ENCODE assay signal across 8 mouse cellular contexts in the genomic region with DNA sequence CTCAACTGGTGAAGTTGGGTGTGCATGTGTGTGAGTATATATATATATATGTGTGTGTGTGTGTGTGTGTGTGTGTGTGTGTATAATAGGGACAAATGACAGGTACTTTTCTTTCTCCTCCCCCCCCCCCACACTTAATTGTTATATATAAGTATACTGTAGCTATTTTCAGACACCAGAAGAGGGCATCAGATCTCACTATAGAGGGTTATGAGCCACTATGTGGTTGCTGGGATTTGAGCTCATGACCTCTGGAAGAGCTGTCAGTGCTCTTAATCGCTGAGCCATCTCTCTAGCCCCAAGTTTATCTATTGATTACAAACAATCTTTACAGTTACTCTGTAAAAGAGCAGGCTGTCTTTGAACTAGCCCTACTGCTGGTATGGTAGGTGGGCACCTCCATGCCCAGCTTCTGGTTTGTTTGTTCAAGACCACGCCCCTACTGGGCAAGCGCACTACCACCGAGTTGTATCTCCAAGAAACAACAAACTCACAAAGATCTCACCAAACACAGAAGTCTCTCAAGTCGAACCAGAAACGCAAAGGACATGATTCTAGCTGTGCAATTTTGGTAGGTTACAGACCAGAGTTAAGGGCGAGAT. TPM values are rescaled to one million over a fixed set of nuclear protein-coding genes. Genes with fewer than 3 reads are reported as not detected.
A peak's percentile ranks its signal among the peaks of the same experiment; 100 is the strongest.
DNase-seq lines count a peak whose midpoint lies in the region; ATAC-seq lines count a peak whose summit lies in the region.

No protein-coding gene starts in this region.

- no peak for DNase-seq in lung, adult 18-20 months
- DNase-seq in embryonic facial prominence, embryonic 14.5 days (ENCODE audit: low spot score): no peak
- DNase-seq in layer of hippocampus, adult 18-20 months (ENCODE audit: low spot score in 2 of 2): no peak
- DNase-seq in cerebellum, adult 11 months: no peak
- no peak for DNase-seq in cerebellum, postnatal 10 days

- peak overlapping the region; percentile 79 for H3K4me3 ChIP-seq in lung, embryonic 15.5 days
- H3K4me3 ChIP-seq in embryonic facial prominence, embryonic 14.5 days (ENCODE audit: low read depth, low read length): peak overlapping the region; percentile 86
- peak overlapping the region; percentile 74 for H3K4me3 ChIP-seq in limb, embryonic 12.5 days (replicated peaks)
- peak overlapping the region; percentile 82 for H3K4me3 ChIP-seq in stomach, embryonic 14.5 days (ENCODE audit: low read depth, low read length)

- peaks cover 12% of the 10 kb centered on the region for H3K4me1 ChIP-seq in lung, embryonic 15.5 days
- H3K4me1 ChIP-seq in embryonic facial prominence, embryonic 14.5 days (ENCODE audit: control insufficient read depth, insufficient read depth, low read length): peaks cover 16% of the 10 kb centered on the region
- H3K4me1 ChIP-seq in limb, embryonic 12.5 days (replicated peaks): peaks cover 12% of the 10 kb centered on the region
- no peaks in the 10 kb centered on the region for H3K4me1 ChIP-seq in stomach, embryonic 14.5 days (ENCODE audit: control insufficient read depth, insufficient read depth, low read length)

- H3K27me3 ChIP-seq in lung, embryonic 15.5 days: no peaks in the 10 kb centered on the region
- H3K27me3 ChIP-seq in embryonic facial prominence, embryonic 14.5 days (replicated peaks; ENCODE audit: control insufficient read depth, insufficient read depth, low read length): no peaks in the 10 kb centered on the region
- no peaks in the 10 kb centered on the region for H3K27me3 ChIP-seq in limb, embryonic 12.5 days
- H3K27me3 ChIP-seq in stomach, embryonic 14.5 days (ENCODE audit: control insufficient read depth, insufficient read depth, low read length): no peaks in the 10 kb centered on the region

- peak overlapping the region; percentile 32; the same call in 1 of the 2 replicates for H3K27ac ChIP-seq in lung, embryonic 15.5 days
- H3K27ac ChIP-seq in embryonic facial prominence, embryonic 14.5 days (replicated peaks; ENCODE audit: low read depth, low read length): peak overlapping the region; percentile 44
- H3K27ac ChIP-seq in limb, embryonic 12.5 days: peak overlapping the region; percentile 51; the same call in 1 of the 2 replicates
- H3K27ac ChIP-seq in stomach, embryonic 14.5 days (ENCODE audit: low read length): no peak overlapping the region; the same call in 1 of the 2 replicates

- no peaks in the 10 kb centered on the region for H3K9me3 ChIP-seq in lung, embryonic 15.5 days
- H3K9me3 ChIP-seq in embryonic facial prominence, embryonic 14.5 days (ENCODE audit: control insufficient read depth, low read length): no peaks in the 10 kb centered on the region
- no peaks in the 10 kb centered on the region for H3K9me3 ChIP-seq in limb, embryonic 12.5 days
- H3K9me3 ChIP-seq in stomach, embryonic 14.5 days (ENCODE audit: control insufficient read depth, low read depth, low read length): no peaks in the 10 kb centered on the region

- WGBS in lung, embryonic 15.5 days: 3% methylated on average over 7 of the region's 7 CpGs
- WGBS in embryonic facial prominence, embryonic 14.5 days: 5% methylated on average over 7 of the region's 7 CpGs
- 6% methylated on average over 7 of the region's 7 CpGs for WGBS in limb, embryonic 12.5 days
- 2% methylated on average over 7 of the region's 7 CpGs for WGBS in stomach, embryonic 14.5 days

- no peak overlapping the region for H3K9ac ChIP-seq in lung, embryonic 15.5 days
- peak overlapping the region; percentile 23; the same call in 1 of the 2 replicates for H3K9ac ChIP-seq in embryonic facial prominence, embryonic 14.5 days (ENCODE audit: low read depth, low read length)
- H3K9ac ChIP-seq in limb, embryonic 12.5 days (replicated peaks): peak overlapping the region; percentile 8; the same call in 1 of the 2 replicates
- no peak overlapping the region for H3K9ac ChIP-seq in stomach, embryonic 14.5 days (replicated peaks; ENCODE audit: low read depth, low read length)

- peaks cover 9% of the 10 kb centered on the region; the same call in 1 of the 2 replicates for H3K36me3 ChIP-seq in lung, embryonic 15.5 days
- peaks cover 19% of the 10 kb centered on the region for H3K36me3 ChIP-seq in embryonic facial prominence, embryonic 14.5 days (ENCODE audit: control insufficient read depth, insufficient read depth, low read length)
- H3K36me3 ChIP-seq in limb, embryonic 12.5 days: peaks cover 16% of the 10 kb centered on the region
- peaks cover 6% of the 10 kb centered on the region for H3K36me3 ChIP-seq in stomach, embryonic 14.5 days (ENCODE audit: control insufficient read depth, insufficient read depth, low read length)

- no peak for ATAC-seq in lung, embryonic 15.5 days (ENCODE audit: borderline replicate concordance, extremely low read depth, low FRiP score, low TSS enrichment)
- ATAC-seq in embryonic facial prominence, embryonic 14.5 days (ENCODE audit: low read depth): peak; percentile 56
- ATAC-seq in limb, embryonic 12.5 days (ENCODE audit: insufficient number of reproducible peaks, insufficient read depth, low FRiP score, low TSS enrichment, low read depth): peak; percentile 24; the same call in 1 of the 2 replicates
- ATAC-seq in stomach, embryonic 14.5 days (ENCODE audit: insufficient number of reproducible peaks, insufficient read depth, low FRiP score, low read depth): 0 out of 2 replicates have a peak, but pooled peaks have one; percentile 1

- H3K4me2 ChIP-seq in lung, embryonic 15.5 days: peak overlapping the region; percentile 72
- peak overlapping the region; percentile 81 for H3K4me2 ChIP-seq in embryonic facial prominence, embryonic 14.5 days (ENCODE audit: low read depth, low read length)
- H3K4me2 ChIP-seq in limb, embryonic 12.5 days: peak overlapping the region; percentile 79
- H3K4me2 ChIP-seq in stomach, embryonic 14.5 days (replicated peaks; ENCODE audit: low read depth, low read length): peak overlapping the region; percentile 74

RNA-seq across cellular contexts. Expression of a gene that starts 0.3 kb away (rescaled TPM):
- 38.0 and 39.9 TPM in 2 replicates for polyA plus RNA-seq in lung, embryonic 15.5 days (2015; fragmentation: Nextera tagmentation; extraction: Ambion mirVana)
- polyA plus RNA-seq in embryonic facial prominence, embryonic 14.5 days (2014; fragmentation: Nextera tagmentation; extraction: Ambion mirVana): 29.3 and 31.7 TPM in 2 replicates
- polyA plus RNA-seq in limb, embryonic 12.5 days (2016; fragmentation: Nextera tagmentation; extraction: Ambion mirVana): 42.0 and 43.6 TPM in 2 replicates
- polyA plus RNA-seq in stomach, embryonic 14.5 days (2014; fragmentation: Nextera tagmentation; extraction: Ambion mirVana): 34.7 and 36.7 TPM in 2 replicates
- total RNA-seq in layer of hippocampus, adult 18-20 months (2021): 10 to 100 TPM; 22.1 to 25.0 TPM

RNA-seq across cellular contexts. Expression of a gene that starts 0.5 kb away (rescaled TPM):
- polyA plus RNA-seq in lung, embryonic 15.5 days (2015; fragmentation: Nextera tagmentation; extraction: Ambion mirVana): 237 and 240 TPM in 2 replicates
- 283 and 316 TPM in 2 replicates for polyA plus RNA-seq in embryonic facial prominence, embryonic 14.5 days (2014; fragmentation: Nextera tagmentation; extraction: Ambion mirVana)
- polyA plus RNA-seq in limb, embryonic 12.5 days (2016; fragmentation: Nextera tagmentation; extraction: Ambion mirVana): 241 and 250 TPM in 2 replicates
- 296 and 346 TPM in 2 replicates for polyA plus RNA-seq in stomach, embryonic 14.5 days (2014; fragmentation: Nextera tagmentation; extraction: Ambion mirVana)
- 100 to 1,000 TPM; 245 to 254 TPM for total RNA-seq in layer of hippocampus, adult 18-20 months (2021)

RNA-seq across cellular contexts. Expression of a gene that starts 45.1 kb away (rescaled TPM):
- 41.6 and 42.4 TPM in 2 replicates for polyA plus RNA-seq in lung, embryonic 15.5 days (2015; fragmentation: Nextera tagmentation; extraction: Ambion mirVana)
- polyA plus RNA-seq in embryonic facial prominence, embryonic 14.5 days (2014; fragmentation: Nextera tagmentation; extraction: Ambion mirVana): 31.1 and 31.3 TPM in 2 replicates
- polyA plus RNA-seq in limb, embryonic 12.5 days (2016; fragmentation: Nextera tagmentation; extraction: Ambion mirVana): 35.4 and 39.3 TPM in 2 replicates
- polyA plus RNA-seq in stomach, embryonic 14.5 days (2014; fragmentation: Nextera tagmentation; extraction: Ambion mirVana): 44.4 and 45.1 TPM in 2 replicates
- 10 to 100 TPM; 10.3 to 15.0 TPM for total RNA-seq in layer of hippocampus, adult 18-20 months (2021)

Comparison
In these comparisons a context has a peak if more than half of its experiments do, and no peak if none do; other contexts are left out.
1. H3K9ac ChIP-seq: peak in embryonic facial prominence, embryonic 14.5 days (single experiment) and limb, embryonic 12.5 days (single experiment); none in lung, embryonic 15.5 days (single experiment) and stomach, embryonic 14.5 days (single experiment).
2. Peak in every context shown above with its lines, with median percentiles within 50 percentile points of each other: H3K4me2 ChIP-seq and H3K4me3 ChIP-seq.